Mouse (Mus musculus): ENCODE data around the gene Slc25a38.
"Not testable (repeated sequence)": the region's sequence is repeated elsewhere in the genome, so short reads cannot be mapped to it uniquely, and the experiment has no call there.

The Slc25a38 gene

GRCm38 (mm10) chr9:120101165-120101564 is 9.0 kb upstream of the Slc25a38 start:
- no peak for DNase-seq (ENCODE audit: extremely low spot score)

GRCm38 (mm10) chr9:120108953-120109352 is 1.2 kb upstream of the Slc25a38 start:
- not testable (repeated sequence) for DNase-seq (ENCODE audit: extremely low spot score)

DNA sequence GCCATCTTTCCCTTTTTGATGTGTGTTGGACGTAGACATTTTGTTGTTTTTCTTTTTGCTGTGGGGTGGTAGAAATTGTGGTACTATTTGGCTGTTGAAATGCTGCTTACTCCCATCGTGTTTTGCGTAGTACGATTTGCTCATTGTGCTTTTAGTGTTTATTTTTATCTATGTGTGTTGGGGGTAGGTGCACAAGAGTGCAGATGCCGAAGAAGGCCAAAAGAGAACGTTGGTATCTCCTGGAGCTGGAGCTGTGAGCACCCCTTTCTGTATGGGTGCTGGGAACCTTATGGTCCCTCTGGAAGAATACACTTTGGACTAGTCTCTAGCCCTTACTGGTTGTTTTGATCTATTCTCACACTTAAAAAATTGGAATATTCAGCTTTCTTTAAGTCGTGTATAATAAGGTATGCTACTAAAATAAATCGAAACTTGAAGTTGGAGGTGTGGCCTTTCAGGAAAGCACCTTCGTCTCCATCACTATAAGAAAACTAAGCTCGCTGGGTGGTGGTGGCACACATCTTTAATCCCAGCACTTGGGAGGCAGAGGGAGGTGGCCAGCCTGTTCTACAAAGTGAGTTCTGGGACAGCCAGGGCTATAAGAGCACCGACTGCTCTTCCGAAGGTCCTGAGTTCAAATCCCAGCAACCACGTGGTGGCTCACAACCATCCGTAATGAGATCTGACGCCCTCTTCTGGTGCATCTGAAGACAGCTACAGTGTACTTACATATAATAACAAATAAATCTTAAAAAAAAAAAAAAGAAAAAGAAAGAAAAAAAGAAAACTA is 1.2 kb downstream of the Slc25a38 start:
- DNase-seq (ENCODE audit: extremely low spot score), result no peak

DNA sequence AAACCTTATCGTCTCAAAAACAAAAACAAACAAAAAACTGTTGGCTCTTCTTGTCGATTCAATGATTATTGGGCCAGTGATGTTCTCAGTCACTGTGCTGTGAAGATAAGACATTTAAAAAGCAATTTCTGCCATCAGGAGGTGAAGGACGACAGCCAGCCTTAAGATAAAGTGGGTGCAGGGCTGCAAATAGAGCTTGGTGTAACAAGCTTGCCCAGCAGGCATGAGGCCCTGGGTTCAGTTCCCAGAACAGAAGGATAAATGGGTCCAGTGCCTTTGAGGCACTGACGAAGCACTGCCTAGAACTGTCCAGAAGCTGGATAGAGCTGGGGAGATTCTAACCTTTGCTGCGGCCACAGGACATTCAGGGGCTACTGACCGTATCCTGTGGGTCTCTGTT is 2.3 kb downstream of the Slc25a38 start:
- DNase-seq (ENCODE audit: extremely low spot score), result no peak

DNA sequence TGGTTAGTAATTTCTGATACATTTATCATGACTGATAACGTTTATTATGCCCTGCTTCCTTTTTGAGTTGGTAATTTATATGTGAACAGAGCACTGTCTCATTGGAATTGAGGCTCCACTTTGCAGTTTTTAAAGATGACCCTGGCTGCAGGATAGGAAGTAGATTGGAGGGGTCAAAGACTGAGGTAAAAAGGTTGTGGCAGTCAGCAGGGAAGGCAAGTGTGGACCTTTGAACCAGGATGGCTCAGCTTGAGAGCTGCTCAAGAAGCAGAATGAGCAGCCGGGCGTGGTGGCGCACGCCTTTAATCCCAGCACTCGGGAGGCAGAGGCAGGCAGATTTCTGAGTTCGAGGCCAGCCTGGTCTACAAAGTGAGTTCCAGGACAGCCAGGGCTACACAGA is 3.3 kb downstream of the Slc25a38 start:
- DNase-seq (ENCODE audit: extremely low spot score), result no peak

DNA sequence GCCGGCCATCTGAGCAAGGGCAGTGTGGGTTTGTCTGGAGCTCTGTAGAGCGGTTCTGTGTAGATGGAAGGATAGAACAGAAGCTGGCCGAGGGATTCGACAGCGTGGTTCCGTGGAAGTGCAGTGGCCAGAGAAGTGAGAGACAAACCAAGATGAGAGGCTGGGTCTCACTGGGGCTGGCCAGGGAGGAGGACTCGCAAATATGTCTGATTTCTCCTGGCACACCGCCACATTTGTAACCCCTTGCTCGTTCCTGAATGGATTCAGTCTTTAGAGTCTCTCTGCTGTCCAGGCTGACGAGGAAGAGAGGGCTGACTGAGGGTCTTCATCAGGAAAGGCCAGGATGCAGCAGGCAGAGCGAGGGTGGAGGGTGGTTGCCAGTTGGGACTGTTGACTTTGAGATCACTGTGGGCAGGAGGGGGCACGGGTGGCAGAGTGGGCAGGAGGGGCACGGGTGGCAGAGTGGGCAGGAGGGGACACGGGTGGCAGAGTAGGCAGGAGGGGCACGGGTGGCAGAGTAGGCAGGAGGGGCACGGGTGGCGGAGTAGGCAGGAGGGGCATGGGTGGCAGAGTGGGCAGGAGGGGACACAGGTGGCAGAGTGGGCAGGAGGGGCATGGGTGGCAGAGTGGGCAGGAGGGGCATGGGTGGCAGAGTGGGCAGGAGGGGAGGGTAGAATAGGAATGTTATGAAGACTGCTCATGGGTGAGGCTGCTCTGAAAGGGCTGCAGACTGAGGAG is 4.0 kb downstream of the Slc25a38 start:
- no peak for DNase-seq (ENCODE audit: extremely low spot score)

GRCm38 (mm10) chr9:120114789-120115151 is 4.6 kb downstream of the Slc25a38 start:
- DNase-seq (ENCODE audit: extremely low spot score), result no peak

GRCm38 (mm10) chr9:120115580-120115979 is 5.4 kb downstream of the Slc25a38 start:
- no peak for DNase-seq (ENCODE audit: extremely low spot score)

GRCm38 (mm10) chr9:120116184-120116624 is 6.0 kb downstream of the Slc25a38 start:
- no peak for DNase-seq (ENCODE audit: extremely low spot score)

- DNase-seq (ENCODE audit: extremely low spot score), result no peak
Observed at GRCm38 (mm10) chr9:120118212-120118611, 8.0 kb downstream of the Slc25a38 start.

GRCm38 (mm10) chr9:120120503-120120902 is 10.3 kb downstream of the Slc25a38 start:
- DNase-seq (ENCODE audit: extremely low spot score), result no peak

DNA sequence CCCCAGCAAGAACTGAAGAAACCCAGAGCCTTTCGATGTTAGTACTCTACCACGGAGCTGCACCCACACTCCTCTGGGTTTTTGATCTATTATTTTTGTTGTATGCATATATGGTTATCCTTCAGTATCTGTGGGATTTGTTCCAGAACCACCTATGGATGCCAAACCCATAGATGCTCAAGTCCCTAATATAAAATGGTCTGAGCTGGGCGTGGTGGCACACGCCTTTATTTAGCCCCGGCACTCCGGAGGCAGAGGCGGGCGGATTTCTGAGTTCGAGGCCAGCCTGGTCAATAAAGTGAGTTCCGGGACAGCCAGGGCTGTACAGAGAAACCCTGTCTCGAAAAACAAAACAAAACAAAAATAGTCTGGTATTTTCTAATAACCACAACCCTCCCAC is 16.7 kb downstream of the Slc25a38 start:
- DNase-seq (ENCODE audit: extremely low spot score), result no peak

DNA sequence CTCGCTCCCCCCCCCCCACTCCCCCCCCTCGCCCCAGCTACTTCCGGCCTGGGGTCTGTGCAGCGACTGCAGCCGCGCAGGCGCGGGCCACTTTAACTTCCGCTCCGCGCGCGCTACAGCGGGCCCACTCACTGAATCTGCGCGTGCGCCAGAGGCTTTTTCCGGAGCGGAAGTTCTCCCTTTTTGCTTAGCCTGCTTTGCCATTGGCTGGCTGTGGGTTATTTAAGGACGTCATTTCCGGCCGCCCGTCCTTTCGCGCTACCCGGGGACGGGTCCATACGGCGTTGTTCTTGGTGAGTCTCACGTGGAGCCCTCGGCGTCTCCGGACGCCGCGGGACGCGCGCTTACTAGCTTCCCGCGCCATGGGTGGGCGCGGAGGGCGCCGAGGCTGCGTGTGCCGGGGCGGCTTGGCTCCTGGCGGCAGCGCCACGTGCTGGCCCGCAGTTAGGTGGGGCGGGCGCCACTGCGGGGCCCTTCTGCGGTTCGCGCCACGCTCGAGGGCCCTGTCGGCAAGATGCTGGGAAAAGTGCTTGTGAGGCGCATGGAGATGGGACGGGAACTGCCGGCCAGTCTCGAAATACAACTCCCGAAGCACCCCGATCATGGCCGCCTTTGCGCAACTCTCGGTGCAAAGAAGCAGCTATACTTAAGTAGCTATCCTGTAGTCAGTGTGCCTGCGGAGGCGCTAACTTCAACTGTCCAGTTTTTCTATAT is 17.5 kb downstream of the Slc25a38 start, which contains the start of gene Rpsa:
Rpsa (plus strand) TSS at position 152 of the 714 bp plus-strand sequence.
- DNase-seq (ENCODE audit: extremely low spot score), result peak; percentile 96

DNA sequence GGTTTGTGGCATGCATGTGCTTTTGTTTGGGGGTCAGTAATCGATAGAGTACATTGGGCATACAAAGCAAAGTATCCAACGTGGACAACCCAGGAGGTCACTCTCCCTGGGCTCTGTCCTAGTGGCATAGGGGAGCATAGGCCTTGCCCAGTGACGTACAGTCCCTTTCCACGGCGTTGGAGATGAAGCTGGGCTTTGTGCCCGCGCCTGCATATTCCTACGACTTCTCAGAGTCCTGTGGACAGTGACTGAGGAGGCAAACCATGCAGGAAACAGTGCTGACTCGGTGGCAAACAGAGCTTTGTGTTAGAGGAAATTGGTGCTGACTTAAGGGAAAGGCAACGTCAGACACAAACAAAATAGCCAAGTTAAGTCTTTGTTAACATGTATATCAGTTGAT is 19.1 kb downstream of the Slc25a38 start:
- no peak for DNase-seq (ENCODE audit: extremely low spot score)

DNA sequence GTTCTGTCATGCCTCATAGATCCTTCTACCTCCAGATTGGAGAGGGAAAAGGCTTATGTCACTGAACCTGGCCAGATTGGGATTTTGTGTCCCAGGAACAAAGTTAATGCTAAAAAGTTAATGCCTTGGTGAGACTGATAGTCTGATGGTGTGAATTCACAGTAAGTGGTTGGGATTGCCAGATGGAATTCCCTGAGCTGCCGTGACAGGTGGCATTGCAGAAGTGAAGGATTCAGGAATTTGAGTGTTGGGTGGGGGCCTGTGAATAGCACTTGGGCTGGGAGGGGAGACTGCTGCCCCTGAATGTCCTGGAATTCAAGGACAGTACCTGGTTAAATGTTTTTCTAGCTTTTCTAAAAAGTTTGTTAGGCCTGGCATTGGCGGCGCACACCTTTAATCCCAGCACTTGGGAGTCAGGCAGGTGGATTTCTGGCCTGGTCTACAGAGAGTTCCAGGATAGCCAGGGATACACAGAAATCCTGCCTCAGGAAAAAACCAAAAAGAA is 21.7 kb downstream of the Slc25a38 start:
- no peak for DNase-seq (ENCODE audit: extremely low spot score)

GRCm38 (mm10) chr9:120132980-120133754 is 23.0 kb downstream of the Slc25a38 start:
- peak; percentile 58 for DNase-seq (ENCODE audit: extremely low spot score)

- peak; percentile 38 for DNase-seq (ENCODE audit: extremely low spot score)
Observed at GRCm38 (mm10) chr9:120133755-120134475, 23.7 kb downstream of the Slc25a38 start.

DNA sequence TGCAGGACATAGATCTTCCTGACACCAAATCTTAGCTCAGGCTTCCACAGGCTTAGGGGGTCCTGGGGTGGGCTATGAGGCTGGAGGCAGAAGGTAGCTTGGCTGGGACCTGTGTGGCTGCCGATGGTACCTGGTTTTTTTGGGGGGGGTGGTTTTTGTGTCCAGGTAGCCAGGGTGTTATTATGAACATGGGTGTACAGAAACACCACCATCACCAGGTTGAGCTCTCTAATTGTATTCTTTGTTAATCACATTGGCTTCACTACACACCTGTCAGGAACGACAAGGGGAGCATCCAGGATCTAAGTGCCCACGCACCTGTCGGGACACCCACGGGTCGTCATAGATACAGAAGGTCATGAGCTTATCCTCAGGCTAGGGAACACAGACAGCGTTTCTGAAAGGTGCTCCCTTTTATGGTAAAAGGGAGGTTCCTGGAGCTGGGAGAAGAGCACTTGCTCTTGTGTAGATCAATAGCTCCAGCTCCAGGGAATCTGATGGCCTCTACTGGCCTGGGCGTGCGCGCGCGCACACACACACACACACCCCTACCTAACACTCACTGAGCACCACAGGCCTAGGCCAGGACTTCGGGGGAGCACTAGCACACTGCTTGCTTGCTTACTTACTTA is 24.5 kb downstream of the Slc25a38 start:
- DNase-seq (ENCODE audit: extremely low spot score), result peak; percentile 24

DNA sequence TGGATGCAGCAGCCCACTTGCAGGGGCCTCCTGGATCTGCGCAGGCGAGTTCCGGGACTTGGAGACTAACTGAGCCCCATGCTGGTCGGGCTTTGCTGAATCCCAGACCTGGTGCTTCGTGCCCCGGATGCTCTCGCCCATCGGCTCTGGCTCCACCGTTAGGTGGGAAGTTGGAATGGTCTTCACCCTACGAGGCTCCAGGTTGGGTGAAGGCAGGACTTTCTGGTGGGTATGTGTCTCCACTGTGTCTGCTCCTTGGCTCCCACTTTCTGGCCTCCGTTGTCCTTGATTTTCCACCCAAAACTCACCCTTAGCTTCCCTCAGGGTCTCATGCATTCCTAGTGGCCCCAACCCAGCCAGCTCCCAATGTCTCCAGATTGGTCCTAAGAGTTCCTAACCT is 25.3 kb downstream of the Slc25a38 start:
- DNase-seq (ENCODE audit: extremely low spot score), result no peak

DNA sequence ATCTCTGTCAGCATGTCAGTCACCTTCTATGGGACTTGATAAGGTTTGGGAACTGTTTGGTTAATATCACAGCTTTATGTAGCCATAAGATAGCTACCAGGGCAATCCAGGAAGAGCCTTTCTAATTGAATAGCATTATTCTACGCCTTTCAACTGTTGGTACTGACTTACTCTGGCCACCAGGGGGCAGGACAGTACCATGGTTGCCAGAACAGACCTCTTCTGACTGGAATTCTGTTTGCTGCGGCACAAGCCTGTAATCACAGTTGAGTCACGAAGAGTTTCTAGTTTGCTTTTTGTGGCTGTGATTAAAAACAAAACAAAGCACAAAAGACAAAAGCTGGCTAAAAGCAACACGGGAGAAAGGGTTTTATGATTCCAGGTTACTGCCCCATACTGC is 30.5 kb downstream of the Slc25a38 start:
- peak; percentile 70 for DNase-seq (ENCODE audit: extremely low spot score)
